In genomic region chr12:102128791-102129507, GRCm38 (mm10) we compare ENCODE assay signal across 8 mouse cellular contexts. TPM values are rescaled to one million over a fixed set of nuclear protein-coding genes. Genes with fewer than 3 reads are reported as not detected.
DNase-seq lines count a peak whose midpoint lies in the region; ATAC-seq lines count a peak whose summit lies in the region.

No protein-coding gene starts in this region.

- H3K4me3 ChIP-seq in forebrain, embryonic 10.5 days = peak overlapping the region; percentile 69
- H3K4me3 ChIP-seq in heart, embryonic 15.5 days = peak overlapping the region; percentile 62
- H3K4me3 ChIP-seq in liver, embryonic 12.5 days = peak overlapping the region; percentile 46
- peak overlapping the region; percentile 43 for H3K4me3 ChIP-seq in neural tube, embryonic 11.5 days (ENCODE audit: low read depth, low read length)

- WGBS in forebrain, embryonic 10.5 days = under 1% methylated on average over 73 of the region's 73 CpGs
- 1% methylated on average over 73 of the region's 73 CpGs for WGBS in heart, embryonic 15.5 days
- WGBS in liver, embryonic 12.5 days (ENCODE audit: insufficient replicate concordance) = 3% methylated on average over 73 of the region's 73 CpGs
- WGBS in neural tube, embryonic 11.5 days = under 1% methylated on average over 72 of the region's 73 CpGs

- no peaks in the 10 kb centered on the region for H3K36me3 ChIP-seq in forebrain, embryonic 10.5 days (replicated peaks)
- H3K36me3 ChIP-seq in heart, embryonic 15.5 days = no peaks in the 10 kb centered on the region
- no peaks in the 10 kb centered on the region for H3K36me3 ChIP-seq in liver, embryonic 12.5 days
- no peaks in the 10 kb centered on the region for H3K36me3 ChIP-seq in neural tube, embryonic 11.5 days (ENCODE audit: control insufficient read depth, insufficient read depth, low read length)

- peak; percentile 89 for ATAC-seq in heart, embryonic 15.5 days (replicated peaks; ENCODE audit: insufficient number of reproducible peaks, insufficient read depth, low FRiP score, low read depth)
- ATAC-seq in liver, embryonic 12.5 days = 0 out of 2 replicates have a peak, but pooled peaks have one; percentile 47
- ATAC-seq in neural tube, embryonic 11.5 days (ENCODE audit: insufficient read depth, low FRiP score, low TSS enrichment) = peak; percentile 63

- peak overlapping the region; percentile 98 for H3K4me2 ChIP-seq in heart, embryonic 15.5 days
- peak overlapping the region; percentile 66 for H3K4me2 ChIP-seq in liver, embryonic 12.5 days
- peak overlapping the region; percentile 95 for H3K4me2 ChIP-seq in neural tube, embryonic 11.5 days (ENCODE audit: low read depth)

- H3K9me3 ChIP-seq in forebrain, embryonic 10.5 days = no peaks in the 10 kb centered on the region
- H3K9me3 ChIP-seq in heart, embryonic 15.5 days (replicated peaks) = no peaks in the 10 kb centered on the region
- H3K9me3 ChIP-seq in liver, embryonic 12.5 days (replicated peaks) = no peaks in the 10 kb centered on the region
- no peaks in the 10 kb centered on the region; the same call in 1 of the 2 replicates for H3K9me3 ChIP-seq in neural tube, embryonic 11.5 days (ENCODE audit: control insufficient read depth, low read length)

- H3K27me3 ChIP-seq in forebrain, embryonic 10.5 days (ENCODE audit: poor library complexity, severe bottlenecking) = peaks cover 69% of the 10 kb centered on the region
- H3K27me3 ChIP-seq in heart, embryonic 15.5 days = peaks cover 48% of the 10 kb centered on the region
- H3K27me3 ChIP-seq in liver, embryonic 12.5 days (replicated peaks) = peaks cover 79% of the 10 kb centered on the region
- H3K27me3 ChIP-seq in neural tube, embryonic 11.5 days (ENCODE audit: control insufficient read depth, insufficient read depth, low read length) = peaks cover 44% of the 10 kb centered on the region

- peak; percentile 4 for DNase-seq in 3134 (ENCODE audit: extremely low read depth, insufficient read length, low spot score)
- peak; percentile 81 for DNase-seq in brain, adult 2 months (ENCODE audit: low read depth, low spot score)
- DNase-seq in forebrain, embryonic 10.5 days (ENCODE audit: extremely low spot score, low spot score) = peak; percentile 59
- DNase-seq in kidney, postnatal 10 days = peak; percentile 65
- DNase-seq in neural tube, embryonic 11.5 days (ENCODE audit: low spot score) = peak; percentile 69
- peak; percentile 8 to 17 for DNase-seq in urinary bladder, postnatal 36 days (ENCODE audit: low spot score in 2 of 2)

- H3K9ac ChIP-seq in heart, embryonic 15.5 days = peak overlapping the region; percentile 49
- H3K9ac ChIP-seq in liver, embryonic 12.5 days = no peak overlapping the region
- peak overlapping the region; percentile 32; the same call in 1 of the 2 replicates for H3K9ac ChIP-seq in neural tube, embryonic 11.5 days (ENCODE audit: low read length)

- peak overlapping the region; percentile 65 for H3K27ac ChIP-seq in forebrain, embryonic 10.5 days
- H3K27ac ChIP-seq in heart, embryonic 15.5 days = no peak overlapping the region
- no peak overlapping the region for H3K27ac ChIP-seq in liver, embryonic 12.5 days
- no peak overlapping the region for H3K27ac ChIP-seq in neural tube, embryonic 11.5 days (ENCODE audit: low read depth, low read length)

- H3K4me1 ChIP-seq in forebrain, embryonic 10.5 days = peaks cover 23% of the 10 kb centered on the region
- peaks cover 21% of the 10 kb centered on the region for H3K4me1 ChIP-seq in heart, embryonic 15.5 days (replicated peaks)
- peaks cover 11% of the 10 kb centered on the region; the same call in 1 of the 2 replicates for H3K4me1 ChIP-seq in liver, embryonic 12.5 days
- 0 out of 2 replicates have a peak, but pooled peaks cover 2% of the 10 kb centered on the region for H3K4me1 ChIP-seq in neural tube, embryonic 11.5 days (ENCODE audit: control insufficient read depth, insufficient read depth, low read length)

RNA-seq across cellular contexts. Expression of gene Slc24a4, which starts 0.4 kb away (rescaled TPM):
- polyA plus RNA-seq in forebrain, embryonic 10.5 days (2016; fragmentation: Nextera tagmentation; extraction: Ambion mirVana) = 0.06 TPM in 1 of 2 replicates, not detected in the other
- 2.8 and 2.9 TPM in 2 replicates for polyA plus RNA-seq in heart, embryonic 15.5 days (2015; fragmentation: Nextera tagmentation; extraction: Ambion mirVana)
- 0.14 TPM in 1 of 2 replicates, not detected in the other for polyA plus RNA-seq in liver, embryonic 12.5 days (2016; fragmentation: Nextera tagmentation; extraction: Ambion mirVana)
- 0.09 and 0.52 TPM in 2 replicates for polyA plus RNA-seq in neural tube, embryonic 11.5 days (2014; fragmentation: Nextera tagmentation; extraction: Ambion mirVana)

Comparison
In these comparisons a context has a peak if more than half of its experiments do, and no peak if none do; other contexts are left out.
1. DNase-seq: peak in every context shown above with its lines; median percentile 81 in brain, adult 2 months; 69 in neural tube, embryonic 11.5 days; 65 in kidney, postnatal 10 days; 59 in forebrain, embryonic 10.5 days; 12 in urinary bladder, postnatal 36 days; 4 in 3134.